Mouse (Mus musculus) embryonic stem cell, embryonic (primary cell): ENCODE data around the gene Btbd35f19.
"Not testable (repeated sequence)": the region's sequence is repeated elsewhere in the genome, so short reads cannot be mapped to it uniquely, and the experiment has no call there.

Experiments
- CTCF ChIA-PET, 4 experiments: fragments of 300-600 bp in 2 of 4; fragments of 350-600 bp in 2 of 4; sonication (Branson Sonifier 250); formaldehyde crosslinking; loops; one replicate each; lab custom pipeline; 2022; ENCODE audit warnings: inconsistent platforms in 2 of 4; lab: Charles Lee
- POLR2A ChIA-PET, 4 experiments: fragments of 300-600 bp in 2 of 4; fragments of 350-600 bp in 2 of 4; sonication (Branson Sonifier 250); formaldehyde crosslinking; loops; one replicate each; lab custom pipeline; 2022; ENCODE audit warnings: antibody characterized with exemption in 4 of 4, inconsistent platforms in 1 of 4; lab: Charles Lee

Btbd35f19 gene

GRCm38 (mm10) chrX:31383818-31384217, at the start of gene Btbd35f19:
Gene Btbd35f19 (minus strand): TSS chrX:31383918.
- POLR2A ChIA-PET, CTCF ChIA-PET: not testable (repeated sequence)

- CTCF ChIA-PET, POLR2A ChIA-PET: not testable (repeated sequence)
These were observed 41.8 kb downstream of the Btbd35f19 start for GRCm38 (mm10) chrX:31341924-31342323.

GRCm38 (mm10) chrX:31336154-31336553, 47.6 kb downstream of the Btbd35f19 start, which contains the start of gene Btbd35f26:
Gene Btbd35f26 (plus strand): TSS chrX:31336454.
- POLR2A ChIA-PET, CTCF ChIA-PET: not testable (repeated sequence)
